Comparison of ENCODE assay signal across 8 mouse cellular contexts in genomic region chr5:118483532-118483931, GRCm38 (mm10).
DNase-seq lines count a peak whose midpoint lies in the region; ATAC-seq and TF ChIP-seq lines count a peak whose summit lies in the region.

No protein-coding gene starts in this region.

- peaks cover 4% of the 10 kb centered on the region; the same call in 1 of the 2 replicates for H3K4me1 ChIP-seq in kidney, postnatal 0 days (replicated peaks; ENCODE audit: insufficient read depth, low read length)

- no peak overlapping the region for H3K4me2 ChIP-seq in kidney, postnatal 0 days (ENCODE audit: low read length)

- no peak overlapping the region for H3K27ac ChIP-seq in kidney, postnatal 0 days

- TF ChIP-seq CTCF in kidney, postnatal 0 days (IDR thresholded peaks at IDR 0.05; ENCODE audit: low read depth) = no peak

- H3K4me3 ChIP-seq in kidney, postnatal 0 days (replicated peaks; ENCODE audit: low read depth, low read length) = no peak overlapping the region

- ATAC-seq in kidney, postnatal 0 days (replicated peaks; ENCODE audit: low FRiP score, low read depth) = 0 out of 2 replicates have a peak, but pooled peaks have one; percentile 13
- ATAC-seq in hematopoietic stem cell, adult 5-6 weeks (replicated peaks in 1 of 2; ENCODE audit: insufficient read depth in 1 of 2, low FRiP score in 2 of 2, low TSS enrichment in 1 of 2, low read depth in 1 of 2, poor library complexity in 2 of 2, severe bottlenecking in 2 of 2) = peak; percentile 50 to 65
- ATAC-seq in activated CD4-positive, CD25-positive, alpha-beta regulatory T cell, adult 4 months = no peak

- no peaks in the 10 kb centered on the region for H3K27me3 ChIP-seq in kidney, postnatal 0 days (ENCODE audit: insufficient read depth, low read length)

- H3K9me3 ChIP-seq in kidney, postnatal 0 days (replicated peaks; ENCODE audit: low read length) = no peaks in the 10 kb centered on the region

- H3K36me3 ChIP-seq in kidney, postnatal 0 days (ENCODE audit: insufficient read depth, low read length) = no peaks in the 10 kb centered on the region

- peak; percentile 15 for DNase-seq in kidney, postnatal 0 days (ENCODE audit: low spot score)
- DNase-seq in kidney, adult 18-20 months = no peak
- DNase-seq in c-Kit-positive CD71-negative TER-119-negative erythroid progenitor cells, embryonic 14.5 days (ENCODE audit: low read depth) = peak; percentile 82
- DNase-seq in spleen, postnatal 14 days (ENCODE audit: low spot score in 2 of 2) = peak; percentile 65 to 66
- DNase-seq in layer of hippocampus, postnatal 36 days = no peak
- no peak for DNase-seq in left cerebral cortex, adult 9 months (ENCODE audit: low spot score in 2 of 2)

- 19% methylated on average over 8 of the region's 8 CpGs for WGBS in kidney, postnatal 0 days

- H3K9ac ChIP-seq in kidney, postnatal 0 days (ENCODE audit: low read depth, low read length) = no peak overlapping the region

Comparison
In these comparisons a context has a peak if more than half of its experiments do, and no peak if none do; other contexts are left out.
1. DNase-seq: peak in kidney, postnatal 0 days (single experiment), c-Kit-positive CD71-negative TER-119-negative erythroid progenitor cells, embryonic 14.5 days (single experiment) and spleen, postnatal 14 days (2 of 2); none in kidney, adult 18-20 months (single experiment), layer of hippocampus, postnatal 36 days (0 of 2) and left cerebral cortex, adult 9 months (0 of 2).